Mouse (Mus musculus): ENCODE results near the gene Yod1.

The Yod1 gene

DNA sequence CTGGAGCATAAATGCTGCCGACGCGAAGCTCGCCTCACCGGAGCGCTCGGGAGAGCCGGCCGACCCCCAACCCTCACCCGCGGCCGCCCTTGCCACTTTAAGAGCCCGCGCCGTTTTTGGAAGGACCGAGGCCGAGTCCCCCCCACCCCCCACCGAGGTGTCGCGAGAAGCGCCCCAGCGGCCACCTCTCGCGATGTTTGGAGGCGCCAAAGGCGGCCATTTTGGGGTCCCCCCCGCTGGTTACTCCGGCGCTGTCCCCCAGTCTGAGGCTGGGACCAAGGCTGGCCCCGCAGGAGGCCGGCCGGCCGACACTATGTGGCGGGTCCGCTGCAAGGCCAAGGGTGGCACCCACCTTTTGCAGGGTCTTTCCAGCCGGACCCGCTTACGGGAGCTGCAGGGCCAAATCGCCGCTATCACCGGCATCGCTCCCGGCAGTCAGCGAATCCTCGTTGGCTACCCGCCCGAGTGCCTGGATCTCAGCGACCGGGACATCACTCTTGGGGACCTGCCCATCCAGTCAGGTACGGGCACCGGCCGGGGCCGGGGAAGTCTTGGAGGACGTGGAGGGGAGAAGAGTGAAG, at the start of gene Yod1:
Yod1 (plus strand) TSS at position 37 of the 581 bp plus-strand sequence.
- peak; percentile 93 for DNase-seq (ENCODE audit: low read depth, low spot score)

DNA sequence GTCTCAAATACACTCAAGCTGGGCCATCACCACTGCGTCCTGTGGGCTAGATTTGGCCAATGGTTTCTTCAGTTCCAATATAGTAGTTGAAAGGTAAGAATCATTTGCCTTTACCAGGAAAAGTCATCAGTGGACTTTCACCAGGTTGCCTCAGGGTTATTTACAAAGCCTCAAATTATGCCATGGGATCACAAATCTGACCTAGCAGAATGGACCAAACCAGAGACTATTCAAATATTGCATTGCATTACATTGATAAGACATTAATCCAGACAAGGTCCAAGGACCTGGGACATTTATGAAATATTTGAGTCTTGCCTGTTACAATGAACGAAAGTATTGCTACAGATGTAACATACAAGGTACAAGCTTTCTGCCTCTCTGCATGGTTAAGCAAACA, 38.6 kb upstream of the Yod1 start:
- DNase-seq (ENCODE audit: low read depth, low spot score): no peak

DNA sequence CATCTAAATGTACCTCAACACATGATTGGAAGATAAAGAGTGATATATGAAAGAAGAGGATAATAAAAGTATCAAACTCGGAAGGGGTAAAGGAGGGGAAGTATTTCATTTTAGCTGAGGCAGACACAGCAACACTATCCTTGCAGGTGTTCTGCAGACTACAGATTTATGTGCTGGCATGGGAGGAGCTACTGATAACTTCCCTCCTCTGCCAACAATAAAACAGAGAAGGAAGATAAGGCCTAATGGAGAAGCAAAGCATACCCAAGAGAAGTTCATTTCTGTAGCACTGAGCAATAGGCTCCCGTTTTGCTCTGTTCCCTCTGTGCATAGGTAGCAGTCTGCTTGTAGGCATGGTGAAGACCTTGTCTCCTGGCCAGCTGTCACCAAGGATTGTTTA, 36.1 kb upstream of the Yod1 start:
- DNase-seq (ENCODE audit: low read depth, low spot score): no peak

DNA sequence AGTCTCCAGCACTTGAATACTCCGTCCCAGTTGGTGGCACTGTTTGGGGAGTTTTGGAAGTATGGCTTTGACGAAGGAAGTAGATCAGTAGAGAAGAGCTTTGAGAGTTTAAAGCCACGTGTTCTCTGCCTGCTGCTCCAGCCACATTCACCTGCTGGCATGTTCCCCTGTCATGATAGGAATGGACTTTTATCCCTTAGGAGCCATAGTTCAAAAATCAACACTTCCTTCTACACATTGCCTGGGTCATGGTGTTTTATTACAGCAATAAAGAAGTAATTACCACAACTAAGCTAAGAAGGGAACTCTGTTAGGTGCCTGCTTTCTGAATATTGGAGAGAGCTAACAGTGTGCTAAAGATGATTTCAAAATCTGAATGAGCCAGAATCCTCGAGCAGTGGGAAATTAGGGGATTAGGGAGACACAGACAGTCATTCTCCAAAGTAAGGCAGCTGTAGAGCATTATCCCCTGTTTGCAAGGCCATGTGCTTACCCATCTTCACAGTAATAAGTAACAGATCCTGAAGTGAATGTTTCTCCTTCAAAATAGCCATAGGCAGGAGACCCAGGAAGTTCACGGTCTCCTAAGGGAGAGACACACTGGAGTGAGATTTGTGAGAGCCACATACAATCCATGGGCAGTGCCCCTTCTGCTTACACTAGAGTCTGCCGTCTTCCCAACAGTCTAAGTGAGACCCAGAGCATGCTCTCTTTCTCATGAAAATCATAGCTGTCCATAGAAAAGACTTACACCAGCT, 35.3 kb upstream of the Yod1 start:
- DNase-seq (ENCODE audit: low read depth, low spot score): no peak

DNA sequence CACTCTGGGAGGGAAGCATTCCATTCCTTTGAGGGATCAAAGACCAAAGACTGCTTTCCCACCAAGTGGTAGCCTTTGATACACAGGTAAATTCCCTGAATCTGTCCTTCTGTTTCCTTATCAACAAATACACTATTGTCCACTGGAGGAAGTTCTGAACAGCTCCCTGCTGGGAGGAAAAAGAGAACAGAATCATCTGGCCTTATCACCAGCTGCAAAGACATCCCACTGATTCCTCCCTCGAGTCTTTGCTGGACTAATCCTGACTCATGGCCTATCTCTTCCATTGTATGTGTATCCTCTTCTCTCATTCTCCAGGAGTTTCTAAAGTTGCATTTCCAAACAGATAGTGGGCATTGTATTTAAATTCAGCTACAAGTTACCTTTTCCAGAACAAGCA, 33.2 kb upstream of the Yod1 start:
- no peak for DNase-seq (ENCODE audit: low read depth, low spot score)

DNA sequence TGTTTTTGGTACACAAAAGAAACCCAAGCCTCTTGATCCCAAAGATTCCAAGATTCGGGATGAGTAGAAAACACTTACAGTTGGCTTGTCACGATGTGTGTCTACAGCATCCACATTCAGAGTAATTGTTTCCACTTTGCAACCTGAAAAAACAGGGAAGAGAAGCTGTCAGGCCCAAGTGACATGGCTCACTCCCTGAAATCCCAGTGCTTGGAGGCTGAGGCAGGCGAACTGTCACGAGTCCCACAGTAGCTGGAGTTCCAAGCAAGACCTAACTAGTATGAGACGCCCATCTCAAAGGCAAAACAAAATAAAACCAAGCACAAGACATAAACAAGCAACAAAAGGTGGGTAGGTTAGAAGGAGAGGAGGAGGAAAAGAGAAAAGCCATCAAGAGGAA, 18.5 kb upstream of the Yod1 start:
- DNase-seq (ENCODE audit: low read depth, low spot score): no peak

DNA sequence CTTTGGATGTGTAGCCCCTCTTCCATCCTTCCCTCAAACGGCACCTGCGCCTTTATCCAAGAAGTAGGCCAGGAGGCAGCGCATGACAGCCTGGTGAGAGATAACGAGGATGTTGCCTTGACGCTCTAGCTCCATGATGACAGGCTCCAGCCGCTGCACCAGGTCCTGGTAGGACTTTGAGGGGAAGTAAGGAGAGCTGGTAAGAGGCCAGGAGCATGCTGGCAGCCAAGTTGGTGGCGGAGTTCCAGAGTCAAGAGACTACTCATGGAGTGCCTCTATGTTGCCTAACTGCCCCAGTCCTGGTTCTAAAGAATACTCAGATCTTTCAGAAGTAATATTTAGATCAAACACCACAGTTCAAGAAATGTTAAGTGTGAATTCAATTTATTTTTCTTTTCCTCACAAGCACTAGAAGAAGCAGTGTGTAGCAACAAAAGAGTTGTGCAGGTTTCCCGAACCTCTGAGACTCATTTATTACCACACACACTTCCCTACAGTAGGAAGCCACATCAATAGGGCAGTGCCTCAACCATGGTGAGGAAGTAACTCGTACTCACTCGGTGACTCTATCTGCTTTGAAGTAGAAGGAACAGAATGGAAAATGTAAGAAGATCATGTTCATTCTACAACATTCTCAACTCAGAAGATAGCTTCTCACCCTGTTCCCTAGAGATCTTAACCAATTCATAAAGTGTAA, 17.0 kb upstream of the Yod1 start:
- DNase-seq (ENCODE audit: low read depth, low spot score): peak; percentile 11

DNA sequence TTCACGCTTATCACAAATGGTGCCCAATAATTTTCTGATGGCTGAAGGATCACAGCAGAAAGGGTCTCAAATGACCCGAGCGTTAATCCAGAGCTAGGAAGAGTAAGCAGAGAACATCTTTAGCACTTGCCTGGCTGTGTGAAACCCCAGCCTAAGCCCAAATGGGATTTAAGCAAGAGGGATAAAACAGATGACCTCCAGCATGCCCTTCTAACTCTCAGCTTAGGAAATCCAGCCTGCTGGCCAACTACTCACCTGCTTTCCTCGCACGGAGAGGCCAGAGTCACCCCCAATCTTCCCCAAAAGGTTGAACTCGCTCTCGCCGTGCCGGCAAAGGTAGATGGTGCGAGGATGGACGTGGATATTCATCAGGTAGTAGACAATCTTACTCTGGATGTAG, 15.2 kb upstream of the Yod1 start:
- DNase-seq (ENCODE audit: low read depth, low spot score): no peak

DNA sequence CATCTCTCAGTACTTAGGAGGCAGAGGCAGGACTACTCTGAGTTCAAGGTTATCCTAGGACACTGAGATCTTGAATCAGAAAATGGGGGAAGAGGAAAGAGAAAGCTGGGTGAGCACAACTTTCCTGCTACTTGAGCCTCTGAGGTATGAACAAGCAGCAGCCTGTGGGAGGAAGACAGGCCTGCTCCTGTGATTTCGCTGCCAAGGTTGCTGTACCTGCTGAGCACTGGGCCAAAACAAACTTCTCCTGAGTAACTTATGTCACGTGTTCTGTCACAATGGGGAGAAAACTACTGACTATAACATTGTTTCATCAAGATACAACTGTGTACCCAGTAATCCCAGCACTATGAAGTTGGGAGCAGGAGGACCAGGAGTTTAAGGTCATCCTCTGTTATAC, 13.5 kb upstream of the Yod1 start:
- DNase-seq (ENCODE audit: low read depth, low spot score): no peak

DNA sequence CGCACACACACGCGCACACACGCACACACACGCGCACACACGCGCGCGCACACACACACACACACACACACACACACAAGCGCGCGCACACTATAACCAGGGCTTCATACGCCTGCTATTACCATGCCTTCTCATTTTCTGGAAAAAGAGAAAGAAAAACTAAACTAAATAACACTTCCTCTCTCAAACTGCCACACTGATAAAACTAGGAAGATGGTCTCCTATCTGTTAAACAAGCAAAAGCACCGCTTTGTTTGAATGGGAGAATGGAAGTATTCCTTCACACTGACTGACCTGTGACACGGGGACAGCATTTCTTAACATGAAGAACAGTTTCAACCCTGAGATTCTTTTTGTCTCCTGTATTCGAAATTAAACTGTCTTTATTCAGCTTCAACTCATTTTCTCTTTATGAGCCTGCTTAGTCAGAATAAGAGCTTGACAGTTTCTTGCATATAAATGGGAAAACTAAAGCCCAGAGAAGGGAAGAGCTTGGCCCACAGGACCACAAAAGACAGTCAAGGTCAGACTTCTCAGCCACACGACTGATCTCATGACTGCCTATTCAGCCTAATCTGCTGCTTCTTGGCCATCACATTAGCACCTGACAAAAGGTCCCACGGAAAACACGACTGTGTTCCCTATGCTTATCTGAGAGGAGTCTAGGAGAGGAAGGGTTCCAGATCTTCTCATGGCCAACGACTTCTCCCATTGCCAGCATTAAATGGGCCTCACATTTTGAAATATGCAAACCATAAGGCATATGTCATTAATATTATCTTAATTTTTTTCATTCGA, 6.6 kb upstream of the Yod1 start:
- no peak for DNase-seq (ENCODE audit: low read depth, low spot score)

DNA sequence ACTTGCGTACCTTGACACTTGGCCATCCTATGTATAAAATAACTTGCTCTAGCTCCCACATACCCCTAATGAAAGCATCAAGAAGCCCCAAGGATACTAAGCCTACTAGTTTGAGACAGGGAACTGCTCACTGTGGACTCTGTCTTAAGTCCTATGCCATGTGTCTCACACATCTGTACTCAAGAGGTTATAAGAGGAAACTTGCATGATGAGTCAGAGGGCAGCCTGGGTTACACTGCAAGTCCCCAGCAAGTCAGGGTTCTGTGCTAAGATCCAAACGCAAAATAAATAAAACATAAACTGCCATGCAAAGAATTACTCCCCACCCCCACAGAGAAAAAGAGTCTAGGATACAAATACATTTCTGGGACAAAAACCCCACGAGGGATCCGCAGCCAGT, 3.1 kb upstream of the Yod1 start:
- DNase-seq (ENCODE audit: low read depth, low spot score): no peak

DNA sequence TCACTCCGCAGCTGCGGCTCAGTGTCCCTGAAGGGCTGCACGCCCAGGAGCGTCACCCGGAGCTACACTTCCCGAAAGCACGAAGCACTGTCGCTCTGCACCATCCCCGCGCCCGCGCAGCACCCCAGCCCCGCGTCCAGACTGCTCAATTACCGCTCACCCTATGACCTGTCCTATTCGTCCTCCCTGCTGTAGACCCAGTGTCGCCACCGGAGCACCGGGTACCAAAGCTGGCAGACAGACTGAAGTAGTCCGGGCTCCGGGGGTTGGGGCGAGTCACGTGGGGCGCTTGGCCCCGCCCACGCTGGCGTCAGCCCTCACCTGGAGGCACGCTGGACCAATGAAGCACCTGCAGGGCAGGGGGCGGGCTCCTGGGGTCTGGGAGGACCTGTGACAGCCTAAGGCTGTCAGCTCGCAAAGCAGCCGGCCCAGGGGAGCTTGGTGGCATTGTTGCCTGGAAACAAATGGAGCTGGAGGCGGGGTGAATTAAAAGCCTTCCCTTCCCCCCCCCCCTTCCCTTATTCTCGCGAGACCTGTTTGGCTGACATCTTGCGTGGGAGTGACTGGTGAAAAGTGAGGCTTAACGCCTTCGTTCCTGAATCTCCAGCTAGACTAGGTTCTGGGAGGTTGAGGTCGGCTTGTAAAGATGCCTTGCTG, 1.4 kb upstream of the Yod1 start, which contains the start of gene Gm29427:
Gm29427 (minus strand) TSS at position 239 of the 657 bp plus-strand sequence.
- DNase-seq (ENCODE audit: low read depth, low spot score): peak; percentile 95

DNA sequence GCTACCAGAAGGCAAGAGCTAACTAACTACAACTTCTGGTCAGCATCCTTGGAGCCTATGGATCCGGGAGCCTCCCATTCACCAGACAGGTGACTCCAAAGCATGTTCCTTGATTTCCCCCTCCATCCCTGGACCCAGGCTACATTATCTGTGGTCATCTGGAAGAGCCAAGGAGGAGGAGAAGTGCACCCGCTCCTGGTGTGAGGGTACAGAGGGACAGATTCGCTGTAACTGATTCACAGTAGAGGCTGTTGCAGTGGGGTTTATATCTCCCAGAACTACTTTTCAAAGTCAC, 962 bp upstream of the Yod1 start:
- DNase-seq (ENCODE audit: low read depth, low spot score): no peak

DNA sequence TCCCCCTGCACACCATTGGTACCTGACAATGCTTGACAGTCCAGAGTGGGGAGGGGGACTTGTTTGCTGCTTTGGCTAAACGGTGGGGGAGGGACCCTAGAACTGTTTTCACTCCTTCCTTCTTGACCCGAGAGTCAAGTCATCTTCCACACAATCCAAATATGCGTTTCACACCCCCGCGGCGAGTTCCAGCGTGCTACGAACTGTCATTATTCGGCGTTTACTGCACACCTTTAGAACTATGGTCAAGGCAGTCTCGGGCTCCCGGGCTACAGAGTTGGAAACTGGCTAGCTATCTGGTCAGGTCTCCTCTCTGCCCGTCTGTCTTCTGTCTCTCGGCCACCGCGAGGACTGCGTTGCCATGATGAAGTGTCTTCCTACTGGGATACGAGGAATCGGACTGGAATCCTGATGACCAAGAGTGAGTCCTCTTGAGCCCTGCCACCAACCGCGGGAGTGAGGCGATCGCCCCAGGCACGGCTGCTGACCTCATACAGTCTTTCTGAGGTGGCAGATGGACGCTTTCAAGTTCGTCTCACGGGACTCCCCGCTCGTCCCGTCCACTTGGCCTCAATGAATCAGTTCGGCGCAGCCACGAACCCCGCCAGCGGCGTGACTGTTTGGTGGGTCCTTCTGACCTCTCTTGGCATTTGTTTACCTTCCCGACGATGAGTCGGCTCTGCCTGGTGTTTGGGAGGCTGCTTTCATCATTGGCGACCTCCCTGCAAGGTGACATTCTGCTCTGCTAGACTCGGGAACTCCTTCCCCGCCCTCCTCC, 425 bp upstream of the Yod1 start:
- peak; percentile 4 for DNase-seq (ENCODE audit: low read depth, low spot score)

DNA sequence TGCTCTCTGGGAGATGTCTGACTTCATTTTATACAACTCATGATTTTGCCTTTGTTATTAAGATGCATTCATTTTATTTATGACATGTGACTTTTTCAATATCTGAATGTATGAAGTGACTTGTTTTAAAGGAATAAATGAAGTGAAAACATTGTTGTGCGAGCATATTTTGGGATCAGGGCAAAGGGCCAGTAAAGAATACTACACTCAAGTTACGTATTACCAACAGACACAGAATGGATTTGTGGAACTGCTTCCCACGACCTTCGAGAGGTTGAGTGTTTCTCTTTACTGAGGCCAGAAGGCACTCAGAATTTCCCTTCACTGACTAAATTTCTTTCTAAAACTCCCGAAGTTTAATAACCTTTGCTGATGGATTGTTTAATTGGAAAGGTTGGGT, 7.1 kb downstream of the Yod1 start:
- DNase-seq (ENCODE audit: low read depth, low spot score): no peak

DNA sequence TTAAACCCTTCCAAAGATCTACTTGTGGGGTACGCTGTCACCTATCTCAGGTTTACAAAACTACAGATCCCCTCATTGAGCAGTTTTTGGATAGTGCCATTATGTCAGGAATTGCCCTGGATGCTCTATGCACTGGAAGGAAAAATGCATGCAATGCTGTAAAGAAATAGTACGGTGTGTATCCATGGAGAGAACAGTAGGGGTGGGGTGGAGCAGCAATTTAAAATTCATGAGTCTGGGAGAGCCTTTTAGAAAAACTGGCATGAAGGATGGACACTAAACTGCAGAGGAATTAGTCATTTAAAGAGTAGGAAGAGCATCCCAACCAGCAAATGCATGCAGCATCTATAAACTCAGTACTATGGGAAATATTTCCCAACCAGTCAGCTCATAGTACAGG, 9.3 kb downstream of the Yod1 start:
- DNase-seq (ENCODE audit: low read depth, low spot score): no peak

DNA sequence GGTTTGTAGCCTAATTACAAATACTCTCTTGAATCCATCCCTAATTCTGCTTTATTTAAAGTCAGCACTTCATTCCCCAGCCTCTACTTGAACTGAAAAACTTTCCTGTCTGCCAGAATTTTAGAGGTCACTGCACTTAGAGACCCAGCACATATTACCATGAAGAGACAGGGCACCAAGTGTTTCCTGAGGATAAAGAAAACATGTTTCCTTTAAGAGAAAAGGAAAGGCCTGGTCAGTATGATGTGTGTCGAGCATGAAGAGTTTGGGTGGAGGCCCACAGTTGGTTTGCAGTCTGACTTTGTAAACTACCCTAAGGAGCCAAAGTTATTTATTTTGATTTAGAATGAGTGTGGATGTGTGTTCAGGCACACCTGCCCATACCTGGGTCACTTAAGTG, 10.9 kb downstream of the Yod1 start:
- no peak for DNase-seq (ENCODE audit: low read depth, low spot score)

DNA sequence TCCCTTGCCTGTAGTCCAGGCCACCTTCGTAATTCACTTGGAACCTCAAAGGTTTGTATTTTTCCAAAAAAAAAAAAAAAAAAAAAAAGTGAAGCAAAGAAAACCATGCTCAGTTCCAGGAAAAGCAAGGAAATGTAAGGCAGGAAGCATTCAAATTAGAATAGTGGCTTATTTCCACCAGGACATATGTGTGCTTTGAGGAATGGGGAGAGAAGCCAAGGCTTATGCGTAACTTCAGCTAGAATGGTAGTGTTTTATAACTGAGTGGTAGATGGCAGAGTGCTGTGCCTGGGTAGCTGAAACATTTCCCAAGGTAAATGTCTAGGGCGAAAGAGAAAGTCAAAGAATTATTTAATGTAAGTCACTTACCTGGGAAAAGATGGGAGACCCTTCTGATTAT, 11.6 kb downstream of the Yod1 start:
- no peak for DNase-seq (ENCODE audit: low read depth, low spot score)

DNA sequence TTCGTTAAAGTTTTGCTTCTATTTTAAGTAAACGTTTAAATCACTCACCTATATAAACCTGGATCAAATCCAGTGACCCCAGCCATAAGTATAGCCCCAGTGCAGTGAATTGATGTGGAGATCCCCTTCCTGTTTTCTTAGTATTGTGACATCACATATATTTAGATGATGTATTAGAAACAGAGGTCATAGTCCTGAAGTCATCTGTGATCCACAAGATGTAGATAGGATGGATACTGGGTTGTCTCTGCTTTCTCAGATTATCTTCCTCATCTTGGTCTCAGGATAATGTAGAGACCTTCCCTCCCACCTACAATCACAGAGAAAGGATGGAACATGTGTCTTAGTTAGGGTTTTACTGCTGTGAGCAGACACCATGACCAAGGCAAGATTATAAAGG, 12.0 kb downstream of the Yod1 start, which contains the start of gene Pfkfb2:
Pfkfb2 (minus strand) TSS at position 101 of the 400 bp plus-strand sequence.
- DNase-seq (ENCODE audit: low read depth, low spot score): no peak

DNA sequence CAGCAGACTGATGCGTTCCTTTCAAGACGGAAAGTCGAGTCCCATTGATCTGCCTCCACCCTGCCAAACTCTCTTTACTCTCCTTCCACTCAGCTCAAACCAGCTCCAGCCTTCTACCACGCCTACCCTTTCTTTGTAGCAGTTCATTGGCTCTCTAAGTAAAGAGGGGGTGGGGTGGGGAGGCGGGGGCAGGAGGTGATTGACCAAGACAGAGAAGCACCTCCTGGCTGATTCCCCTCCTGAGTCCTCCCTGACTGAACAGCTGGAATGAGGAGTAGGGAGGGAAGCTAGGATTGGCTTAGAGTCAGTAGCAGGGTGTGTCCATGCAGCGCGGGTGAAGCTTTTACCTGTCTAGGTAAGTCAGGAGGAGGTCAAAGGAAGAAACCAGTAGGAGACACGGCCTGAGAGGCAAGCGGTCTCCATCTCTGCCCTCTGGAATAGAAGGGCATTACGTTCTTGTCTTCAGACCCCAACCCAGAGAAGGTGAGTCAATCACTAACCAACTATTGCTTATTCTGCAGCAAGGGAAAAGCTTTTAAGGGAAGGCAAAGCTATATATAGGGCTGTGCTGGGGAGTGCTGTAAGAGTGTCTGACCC, 14.7 kb downstream of the Yod1 start, which contains the start of gene AA986860:
AA986860 (plus strand) TSS at position 236 of the 597 bp plus-strand sequence.
- DNase-seq (ENCODE audit: low read depth, low spot score): no peak
